ENCODE assay signal across 17 mouse cellular contexts in the genomic region with DNA sequence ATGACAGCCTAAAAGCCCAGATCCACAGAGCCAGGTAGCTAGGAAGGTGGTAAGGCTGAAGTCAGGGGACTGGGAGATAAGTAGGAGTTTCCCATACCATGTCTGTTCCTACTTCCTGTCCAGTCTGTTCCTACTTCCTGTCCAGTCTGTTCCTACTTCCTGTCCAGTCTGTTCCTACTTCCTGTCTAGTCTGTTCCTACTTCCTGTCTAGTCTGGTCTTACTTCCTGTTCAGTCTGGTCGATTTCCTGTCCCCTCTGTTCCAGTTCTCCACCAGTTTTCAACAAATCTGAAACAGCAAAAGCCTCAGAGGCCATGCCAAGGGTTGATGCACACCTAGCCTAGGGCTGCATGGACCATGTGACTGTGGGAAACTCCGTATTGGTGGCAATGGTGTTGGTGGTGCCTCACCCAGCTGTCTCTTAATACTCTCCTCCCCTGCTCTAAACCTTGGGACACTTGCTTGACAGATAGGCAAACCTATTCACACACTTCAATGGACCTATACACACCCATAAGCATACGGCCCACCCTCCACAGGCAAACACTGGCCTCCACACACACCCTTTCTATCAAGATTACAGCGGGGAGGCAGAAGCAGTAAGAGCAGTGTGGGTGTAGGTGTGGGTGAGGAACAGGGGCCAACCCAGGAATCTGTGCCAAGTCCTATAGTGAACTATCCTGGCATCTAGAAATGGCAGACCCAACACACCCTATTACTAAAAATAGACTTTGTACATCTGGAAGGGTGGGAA. TPM values are rescaled to one million over a fixed set of nuclear protein-coding genes. Genes with fewer than 3 reads are reported as not detected.
DNase-seq lines count a peak whose midpoint lies in the region; ATAC-seq and TF ChIP-seq lines count a peak whose summit lies in the region.
"Had no signal": no experiment of that assay in that cellular context is flagged by ENCODE, and none has a peak within 500 bp of the region (broad histone marks: within the 10 kb centered on the region; RNA-seq: fewer than 3 reads in every experiment).

No protein-coding gene starts in this region.

- H3K36me3 ChIP-seq in liver, adult 2 months (ENCODE audit: control insufficient read depth, insufficient read depth, low read length): peaks cover 16% of the 10 kb centered on the region
- no peaks in the 10 kb centered on the region for H3K36me3 ChIP-seq in CH12.LX (replicated peaks in 1 of 2; ENCODE audit: control insufficient read depth in 1 of 2, insufficient read depth in 1 of 2, low read length in 1 of 2)
- peaks cover 4% of the 10 kb centered on the region; the same call in 1 of the 2 replicates for H3K36me3 ChIP-seq in limb, embryonic 10.5 days
- peaks cover 47% of the 10 kb centered on the region for H3K36me3 ChIP-seq in small intestine, adult 2 months (ENCODE audit: control insufficient read depth, insufficient read depth, low read length)
- no peaks in the 10 kb centered on the region for H3K36me3 ChIP-seq in hindbrain, embryonic 12.5 days

- peaks cover 5% of the 10 kb centered on the region for H3K9me3 ChIP-seq in CH12.LX (replicated peaks; ENCODE audit: low read length)
- no peaks in the 10 kb centered on the region for H3K9me3 ChIP-seq in limb, embryonic 10.5 days (replicated peaks)
- H3K9me3 ChIP-seq in hindbrain, embryonic 12.5 days (replicated peaks): 0 out of 2 replicates have a peak, but pooled peaks cover 5% of the 10 kb centered on the region

- no peak for ATAC-seq in hindbrain, embryonic 12.5 days (ENCODE audit: low FRiP score)

- H3K4me3 ChIP-seq in liver, adult 2 months (ENCODE audit: insufficient read depth, low read depth, low read length): no peak overlapping the region
- no peak overlapping the region for H3K4me3 ChIP-seq in CH12.LX (replicated peaks in 1 of 3; ENCODE audit: low read depth in 2 of 3, low read length in 2 of 3, poor library complexity in 1 of 3)
- H3K4me3 ChIP-seq in limb, embryonic 10.5 days: no peak overlapping the region
- H3K4me3 ChIP-seq in small intestine, adult 2 months (ENCODE audit: low read depth, low read length): no peak overlapping the region
- H3K4me3 ChIP-seq in hindbrain, embryonic 12.5 days: no peak overlapping the region
- H3K4me3 ChIP-seq: heart, embryonic 12.5 days; left cerebral cortex, adult 2 months had no signal

- no peaks in the 10 kb centered on the region for H3K4me1 ChIP-seq in liver, adult 2 months (ENCODE audit: control insufficient read depth, insufficient read depth, low read length)
- H3K4me1 ChIP-seq in CH12.LX (ENCODE audit: control insufficient read depth in 1 of 2, insufficient read depth in 2 of 2): peaks cover 0 to 8% of the 10 kb centered on the region in 2 experiments; a peak in 2 of 4 replicates
- H3K4me1 ChIP-seq in limb, embryonic 10.5 days: no peaks in the 10 kb centered on the region
- peaks cover 39% of the 10 kb centered on the region for H3K4me1 ChIP-seq in small intestine, adult 2 months (ENCODE audit: control insufficient read depth, insufficient read depth, insufficient read length, low read length)
- no peaks in the 10 kb centered on the region for H3K4me1 ChIP-seq in hindbrain, embryonic 12.5 days
- H3K4me1 ChIP-seq: heart, embryonic 12.5 days had no signal

- no peak overlapping the region for H3K4me2 ChIP-seq in CH12.LX (ENCODE audit: insufficient read depth, low read depth, poor library complexity, severe bottlenecking)
- no peak overlapping the region for H3K4me2 ChIP-seq in hindbrain, embryonic 12.5 days (replicated peaks)
- H3K4me2 ChIP-seq: heart, embryonic 12.5 days had no signal

- no peak for TF ChIP-seq POLR2A in liver, adult 2 months (IDR thresholded peaks at IDR 0.05; ENCODE audit: extremely low read depth, insufficient read depth, low read length)
- no peak for TF ChIP-seq POLR2A in CH12.LX (IDR thresholded peaks at IDR 0.05; ENCODE audit: low read depth, low read length)
- TF ChIP-seq POLR2A in small intestine, adult 2 months (IDR thresholded peaks at IDR 0.05; ENCODE audit: low read depth, low read length): no peak

- DNase-seq in liver, adult 2 months (ENCODE audit: extremely low read depth, low read depth, low spot score): peak; percentile 46
- DNase-seq in liver (no peak), CH12.LX (ENCODE audit: extremely low read depth) (no peak)
- no peak for DNase-seq in limb, embryonic 10.5 days (ENCODE audit: low spot score)
- DNase-seq in cerebellum, postnatal 25 days: no peak
- no peak for DNase-seq in right cerebral cortex, postnatal 4 days
- DNase-seq: cerebellum, adult 9-10 months; gastrocnemius, postnatal 25 days; heart, postnatal 4 days; kidney, adult 11 months; thymus, postnatal 4 days had no signal

- TF ChIP-seq CTCF in liver, adult 2 months (IDR thresholded peaks at IDR 0.05; ENCODE audit: low read depth, low read length): no peak
- TF ChIP-seq CTCF in CH12.LX (conservative IDR thresholded peaks at IDR 0.05 in 1 of 2, IDR thresholded peaks at IDR 0.05 in 1 of 2; ENCODE audit: low read depth in 2 of 2, low read length in 2 of 2): no peak
- TF ChIP-seq CTCF in small intestine, adult 2 months (IDR thresholded peaks at IDR 0.05; ENCODE audit: extremely low read depth, insufficient read length, insufficient replicate concordance, low read depth, low read length): no peak

- H3K27me3 ChIP-seq in liver, adult 2 months (ENCODE audit: control insufficient read depth, insufficient read depth, low read length): no peaks in the 10 kb centered on the region
- peaks cover 43% of the 10 kb centered on the region for H3K27me3 ChIP-seq in CH12.LX (replicated peaks)
- H3K27me3 ChIP-seq in limb, embryonic 10.5 days (ENCODE audit: low read depth, poor library complexity, severe bottlenecking): peaks cover 14% of the 10 kb centered on the region; the same call in 1 of the 2 replicates
- H3K27me3 ChIP-seq in small intestine, adult 2 months (ENCODE audit: control insufficient read depth, insufficient read depth, low read length): no peaks in the 10 kb centered on the region
- peaks cover 14% of the 10 kb centered on the region for H3K27me3 ChIP-seq in hindbrain, embryonic 12.5 days
- H3K27me3 ChIP-seq: heart, embryonic 12.5 days had no signal

- dilution Hi-C loops in CH12.LX (cut with MboI; ENCODE audit: extremely low pct_ligation_motif_present, extremely low pct_unique_long_range_greater_than_20kb, low sequenced_read_pairs): no loop called here

- TF ChIP-seq EP300 in CH12.LX (IDR thresholded peaks at IDR 0.05; ENCODE audit: low read length): no peak

- 86% methylated on average over 4 of the region's 4 CpGs for WGBS in liver, adult 2 months
- 86% methylated on average over 4 of the region's 4 CpGs for WGBS in limb, embryonic 10.5 days
- 34% methylated on average over 4 of the region's 4 CpGs for WGBS in small intestine, adult 2 months
- WGBS in hindbrain, embryonic 12.5 days: 91% methylated on average over 4 of the region's 4 CpGs

- no peak for TF ChIP-seq RAD21 in CH12.LX (IDR thresholded peaks at IDR 0.05; ENCODE audit: low read depth, low read length)

- no peak overlapping the region for H3K27ac ChIP-seq in liver, adult 2 months (replicated peaks; ENCODE audit: insufficient read depth, low read depth, low read length)
- H3K27ac ChIP-seq in CH12.LX (ENCODE audit: insufficient read depth, low read depth): no peak overlapping the region
- peak overlapping the region; percentile 66 for H3K27ac ChIP-seq in limb, embryonic 10.5 days
- peak overlapping the region; percentile 91 for H3K27ac ChIP-seq in small intestine, adult 2 months (ENCODE audit: insufficient read depth, low read depth, low read length)
- no peak overlapping the region for H3K27ac ChIP-seq in hindbrain, embryonic 12.5 days
- H3K27ac ChIP-seq: left cerebral cortex, adult 2 months had no signal

- no peak overlapping the region for H3K9ac ChIP-seq in liver, adult 2 months (ENCODE audit: low read depth, low read length)
- H3K9ac ChIP-seq in CH12.LX (ENCODE audit: insufficient read depth, low read depth): no peak overlapping the region
- H3K9ac ChIP-seq in hindbrain, embryonic 12.5 days: no peak overlapping the region
- H3K9ac ChIP-seq: heart, embryonic 12.5 days had no signal

- in situ Hi-C loops in CH12.LX (cut with MboI; ENCODE audit: low pct_ligation_motif_present, low pct_unique_long_range_greater_than_20kb, low sequenced_read_pairs): no loop called here

- H3K79me2 ChIP-seq in liver, adult 2 months (ENCODE audit: control insufficient read depth, insufficient read depth, low read length): no peaks in the 10 kb centered on the region
- no peaks in the 10 kb centered on the region for H3K79me2 ChIP-seq in CH12.LX (replicated peaks; ENCODE audit: control insufficient read depth, extremely low read depth, insufficient read depth, poor library complexity, severe bottlenecking)

RNA-seq across cellular contexts. Expression of gene Krt8, which starts 8.6 kb away (rescaled TPM):
- 240 and 251 TPM in 2 replicates for total RNA-seq in liver, adult 2 months (2014; rRNA removed)
- polyA plus RNA-seq in liver, adult 2 months (2012; rRNA removed): 155 and 168 TPM in 2 replicates
- total RNA-seq in CH12.LX (2012; rRNA removed) (not detected in 2 replicates), CH12.LX (2014; rRNA removed) (not detected in 2 replicates)
- not detected in 2 replicates for polyA plus RNA-seq in CH12.LX (2012; ENCODE audit: insufficient read length, low read depth)
- 29.3 and 42.6 TPM in 2 replicates for polyA plus RNA-seq in limb, embryonic 10.5 days (2016; fragmentation: Nextera tagmentation; extraction: Ambion mirVana)
- polyA plus RNA-seq in small intestine, adult 2 months (2012; rRNA removed): 1,332 and 3,924 TPM in 2 replicates
- polyA plus RNA-seq in hindbrain, embryonic 12.5 days (2016; fragmentation: Nextera tagmentation; extraction: Ambion mirVana): 18.2 and 28.2 TPM in 2 replicates

RNA-seq across cellular contexts. Expression of gene Krt18, which starts 32.3 kb away (rescaled TPM):
- 255 and 258 TPM in 2 replicates for total RNA-seq in liver, adult 2 months (2014; rRNA removed)
- polyA plus RNA-seq in liver, adult 2 months (2012; rRNA removed): 110 and 124 TPM in 2 replicates
- total RNA-seq in CH12.LX (2012; rRNA removed): 0.13 and 0.21 TPM in 2 replicates
- total RNA-seq in CH12.LX (2014; rRNA removed): not detected in 2 replicates
- not detected in 2 replicates for polyA plus RNA-seq in CH12.LX (2012; ENCODE audit: insufficient read length, low read depth)
- 33.4 and 49.5 TPM in 2 replicates for polyA plus RNA-seq in limb, embryonic 10.5 days (2016; fragmentation: Nextera tagmentation; extraction: Ambion mirVana)
- polyA plus RNA-seq in small intestine, adult 2 months (2012; rRNA removed): 141 and 200 TPM in 2 replicates
- 19.8 and 30.0 TPM in 2 replicates for polyA plus RNA-seq in hindbrain, embryonic 12.5 days (2016; fragmentation: Nextera tagmentation; extraction: Ambion mirVana)

RNA-seq across cellular contexts. Expression of gene Krt78, which starts 41.6 kb away (rescaled TPM):
- not detected in 2 replicates for total RNA-seq in liver, adult 2 months (2014; rRNA removed)
- polyA plus RNA-seq in liver, adult 2 months (2012; rRNA removed): not detected in 2 replicates
- not detected in 2 replicates for total RNA-seq in CH12.LX (2012; rRNA removed)
- total RNA-seq in CH12.LX (2014; rRNA removed): not detected in 2 replicates
- polyA plus RNA-seq in CH12.LX (2012; ENCODE audit: insufficient read length, low read depth): not detected in 2 replicates
- 0.08 TPM in 1 of 2 replicates, not detected in the other for polyA plus RNA-seq in limb, embryonic 10.5 days (2016; fragmentation: Nextera tagmentation; extraction: Ambion mirVana)
- 0.18 and 0.23 TPM in 2 replicates for polyA plus RNA-seq in small intestine, adult 2 months (2012; rRNA removed)
- not detected in 2 replicates for polyA plus RNA-seq in hindbrain, embryonic 12.5 days (2016; fragmentation: Nextera tagmentation; extraction: Ambion mirVana)
- total RNA-seq: gastrocnemius, postnatal 25 days; left cerebral cortex, adult 2 months had no signal
- polyA plus RNA-seq: C2C12; frontal cortex, adult 2 months; heart, embryonic 12.5 days had no signal

RNA-seq across cellular contexts. Expression of gene Krt79, which starts 55.5 kb away (rescaled TPM):
- 0.09 TPM in 1 of 2 replicates, not detected in the other for total RNA-seq in liver, adult 2 months (2014; rRNA removed)
- 0.04 and 0.10 TPM in 2 replicates for polyA plus RNA-seq in liver, adult 2 months (2012; rRNA removed)
- not detected in 2 replicates for total RNA-seq in CH12.LX (2012; rRNA removed)
- total RNA-seq in CH12.LX (2014; rRNA removed): not detected in 2 replicates
- polyA plus RNA-seq in CH12.LX (2012; ENCODE audit: insufficient read length, low read depth): not detected in 2 replicates
- not detected in 2 replicates for polyA plus RNA-seq in limb, embryonic 10.5 days (2016; fragmentation: Nextera tagmentation; extraction: Ambion mirVana)
- polyA plus RNA-seq in small intestine, adult 2 months (2012; rRNA removed): 0.22 and 0.76 TPM in 2 replicates
- polyA plus RNA-seq in hindbrain, embryonic 12.5 days (2016; fragmentation: Nextera tagmentation; extraction: Ambion mirVana): not detected in 2 replicates
- total RNA-seq: left cerebral cortex, adult 2 months had no signal
- polyA plus RNA-seq: frontal cortex, adult 2 months had no signal

Comparison
In these comparisons a context has a peak if more than half of its experiments do, and no peak if none do; other contexts are left out.
1. H3K27ac ChIP-seq: peak in limb, embryonic 10.5 days (single experiment) and small intestine, adult 2 months (single experiment); none in liver, adult 2 months (single experiment), CH12.LX (single experiment) and hindbrain, embryonic 12.5 days (single experiment).
2. RNA of gene Krt8, which starts 8.6 kb away (polyA plus RNA-seq): 1,332 to 3,924 TPM in small intestine, adult 2 months, 155 to 168 TPM in liver, adult 2 months, 29.3 to 42.6 TPM in limb, embryonic 10.5 days and 18.2 to 28.2 TPM in hindbrain, embryonic 12.5 days; not detected in CH12.LX; every median in the first group is over 10 times any median in the second.
3. RNA of gene Krt18, which starts 32.3 kb away (polyA plus RNA-seq): 141 to 200 TPM in small intestine, adult 2 months, 110 to 124 TPM in liver, adult 2 months, 33.4 to 49.5 TPM in limb, embryonic 10.5 days and 19.8 to 30.0 TPM in hindbrain, embryonic 12.5 days; not detected in CH12.LX; every median in the first group is over 10 times any median in the second.